Mouse (Mus musculus) hindbrain, postnatal 0 days (tissue): ENCODE data around the gene St3gal5. TPM values are rescaled to one million over a fixed set of nuclear protein-coding genes. Genes with fewer than 3 reads are reported as not detected.
"Not testable (repeated sequence)": the region's sequence is repeated elsewhere in the genome, so short reads cannot be mapped to it uniquely, and the experiment has no call there.

Source experiments
- ATAC-seq: fragments of 200-750 bp; cut with Nextera tagmentation; 2 replicates; pipeline ENCODE4 v1.8.0; 2017; ENCODE audit warnings: mild to moderate bottlenecking, moderate TSS enrichment, moderate library complexity
- DNase-seq: peaks from one replicate; pipeline ENCODE4 v3.0.0-alpha.2; 2015; ENCODE audit warnings: low spot score
- H3K27ac ChIP-seq: fragments of 300-500 bp; sonication (generic); 2 replicates; pipeline ENCODE4 v1.5.1; 2014; ENCODE audit warnings: mild to moderate bottlenecking
- H3K27me3 ChIP-seq: fragments of 300-500 bp; sonication (generic); 2 replicates; pipeline ENCODE4 v1.6.1; 2014; ENCODE audit warnings: low read length, mixed read lengths; ENCODE audit not compliant: insufficient read depth
- H3K36me3 ChIP-seq: fragments of 300-500 bp; sonication (generic); 2 replicates; pipeline ENCODE4 v1.6.1; 2014; ENCODE audit warnings: low read length, mixed read lengths; ENCODE audit not compliant: insufficient read depth
- H3K4me1 ChIP-seq: fragments of 300-500 bp; sonication (generic); 2 replicates; pipeline ENCODE4 v1.6.1; 2014; ENCODE audit warnings: antibody characterized with exemption, low read length, mixed read lengths; ENCODE audit not compliant: insufficient read depth
- H3K4me2 ChIP-seq: fragments of 300-500 bp; sonication (generic); 2 replicates; pipeline ENCODE4 v1.6.1; 2014; ENCODE audit warnings: low read depth, mild to moderate bottlenecking, low read length, moderate library complexity, mixed read lengths
- H3K4me3 ChIP-seq: fragments of 300-500 bp; sonication (generic); 2 replicates; pipeline ENCODE4 v1.5.1; 2014; ENCODE audit warnings: low read length
- H3K9ac ChIP-seq: fragments of 300-500 bp; sonication (generic); replicated peaks from 2 replicates; pipeline ENCODE4 v1.6.1; 2014; ENCODE audit warnings: mild to moderate bottlenecking, low read length, moderate library complexity, mixed read lengths
- H3K9me3 ChIP-seq: fragments of 300-500 bp; sonication (generic); 2 replicates; pipeline ENCODE4 v1.6.1; 2016; ENCODE audit warnings: low read length, mixed read lengths
- CTCF ChIP-seq: IDR thresholded peaks from 2 replicates; pipeline ENCODE4 v1.5.1; 2016; ENCODE audit warnings: antibody characterized with exemption, control low read depth, low read depth
- WGBS: fragments of 180-500 bp; shearing (Covaris S2); extraction: QIAGEN DNeasy Blood & Tissue Kit; methylation state at CpG from one replicate; pipeline ENCODE4 v1.1.7; 2014; 5-methylcytosine and 5-hydroxymethylcytosine counted together
- polyA plus RNA-seq: library from polyadenylated mRNA; unstranded; fragments of >200 nt; fragmentation: Nextera tagmentation; extraction: Ambion mirVana; gene quantifications from 2 replicates; pipeline ENCODE4 v1.2.1, GENCODE M21; 2015
- total RNA-seq: library from RNA; depleted of rRNA; stranded (reverse); fragments of >200 nt; gene quantifications from 2 replicates; pipeline ENCODE4 v1.2.3, GENCODE M21; 2014

St3gal5 gene
- total and polyA plus RNA-seq, 2 experiments from 2014 or later, result 23.5 to 59.8 TPM

- WGBS, result 82% methylated on average over 9 of the region's 9 CpGs
Measured at GRCm38 (mm10) chr6:72058398-72058889, 38.9 kb upstream of the St3gal5 start.

GRCm38 (mm10) chr6:72060677-72061076, 36.7 kb upstream of the St3gal5 start:
- not testable (repeated sequence) for ATAC-seq, H3K4me2 ChIP-seq, H3K4me3 ChIP-seq, H3K9ac ChIP-seq, H3K36me3 ChIP-seq, H3K9me3 ChIP-seq, H3K27ac ChIP-seq, H3K27me3 ChIP-seq, H3K4me1 ChIP-seq
- 34% methylated on average over 10 of the region's 10 CpGs for WGBS
- DNase-seq, result peak; percentile 7

More at GRCm38 (mm10) chr6:72058398-72058889, 38.9 kb upstream of the St3gal5 start:
- no peak for DNase-seq
- Histone ChIP-seq H3K27ac (no peak overlapping the region), H3K4me2 (no peak overlapping the region), H3K4me3 (no peak overlapping the region), H3K9ac (no peak overlapping the region), H3K36me3 (no peaks in the 10 kb centered on the region), H3K9me3 (no peaks in the 10 kb centered on the region), H3K4me1 (no peaks in the 10 kb centered on the region), H3K27me3 (no peaks in the 10 kb centered on the region)
- no peak for TF ChIP-seq CTCF
- ATAC-seq, result no peak

GRCm38 (mm10) chr6:72063718-72064117, 33.7 kb upstream of the St3gal5 start:
- ATAC-seq, result no peak
- no peak for TF ChIP-seq CTCF
- Histone ChIP-seq H3K4me3 (no peak overlapping the region), H3K4me2 (no peak overlapping the region), H3K9me3 (no peaks in the 10 kb centered on the region), H3K27me3 (no peaks in the 10 kb centered on the region), H3K4me1 (no peaks in the 10 kb centered on the region), H3K27ac (no peak overlapping the region), H3K9ac (no peak overlapping the region), H3K36me3 (no peaks in the 10 kb centered on the region)
- DNase-seq, result no peak
- 86% methylated on average over 6 of the region's 6 CpGs for WGBS

GRCm38 (mm10) chr6:72065988-72066387, 31.4 kb upstream of the St3gal5 start:
- no peaks in the 10 kb centered on the region for H3K4me1 ChIP-seq
- DNase-seq, result peak; percentile 7
- no peak overlapping the region for H3K27ac ChIP-seq
- no peaks in the 10 kb centered on the region for H3K36me3 ChIP-seq
- no peak overlapping the region for H3K4me3 ChIP-seq
- no peak overlapping the region for H3K9ac ChIP-seq
- 39% methylated on average over 10 of the region's 10 CpGs for WGBS
- no peaks in the 10 kb centered on the region for H3K9me3 ChIP-seq
- ATAC-seq, result no peak
- H3K4me2 ChIP-seq, result no peak overlapping the region
- no peaks in the 10 kb centered on the region for H3K27me3 ChIP-seq
- no peak for TF ChIP-seq CTCF

- 94% methylated on average over 4 of the region's 4 CpGs for WGBS
- no peak for ATAC-seq
Measured at GRCm38 (mm10) chr6:72068436-72068835, 29.0 kb upstream of the St3gal5 start.

GRCm38 (mm10) chr6:72071281-72071870, 26.0 kb upstream of the St3gal5 start:
- Histone ChIP-seq H3K27ac (no peak overlapping the region), H3K4me1 (no peaks in the 10 kb centered on the region), H3K4me2 (no peak overlapping the region), H3K27me3 (no peaks in the 10 kb centered on the region), H3K36me3 (no peaks in the 10 kb centered on the region), H3K9me3 (no peaks in the 10 kb centered on the region), H3K9ac (no peak overlapping the region), H3K4me3 (no peak overlapping the region)
- ATAC-seq, result no peak
- no peak for DNase-seq
- no peak for TF ChIP-seq CTCF
- 87% methylated on average over 5 of the region's 5 CpGs for WGBS

More at GRCm38 (mm10) chr6:72068436-72068835, 29.0 kb upstream of the St3gal5 start:
- H3K9ac ChIP-seq, result no peak overlapping the region
- H3K4me2 ChIP-seq, result no peak overlapping the region
- no peaks in the 10 kb centered on the region for H3K27me3 ChIP-seq
- no peak for DNase-seq
- no peak for TF ChIP-seq CTCF
- no peaks in the 10 kb centered on the region for H3K9me3 ChIP-seq
- no peak overlapping the region for H3K4me3 ChIP-seq
- no peak overlapping the region for H3K27ac ChIP-seq
- H3K4me1 ChIP-seq, result no peaks in the 10 kb centered on the region
- H3K36me3 ChIP-seq, result no peaks in the 10 kb centered on the region

GRCm38 (mm10) chr6:72073781-72074180, 23.6 kb upstream of the St3gal5 start:
- no peak for TF ChIP-seq CTCF
- WGBS, result 85% methylated on average over 4 of the region's 4 CpGs
- Histone ChIP-seq H3K36me3 (no peaks in the 10 kb centered on the region), H3K27ac (no peak overlapping the region), H3K4me2 (no peak overlapping the region), H3K9me3 (no peaks in the 10 kb centered on the region), H3K4me1 (no peaks in the 10 kb centered on the region), H3K27me3 (no peaks in the 10 kb centered on the region), H3K9ac (no peak overlapping the region), H3K4me3 (no peak overlapping the region)
- DNase-seq (no peak), ATAC-seq (no peak)
